Mouse (Mus musculus): Measurements from ENCODE around the gene Sult4a1.
A peak's percentile ranks its signal among the peaks of the same experiment; 100 is the strongest.

Gene Sult4a1

GRCm38 (mm10) chr15:84105105-84105923, at the start of gene Sult4a1:
Sult4a1 (minus strand) TSS chr15:84105754.
- DNase-seq (ENCODE audit: extremely low spot score) = peak; percentile 14

- DNase-seq (ENCODE audit: extremely low spot score) = no peak
These were observed 35.4 kb upstream of the Sult4a1 start for GRCm38 (mm10) chr15:84140929-84141328.

- DNase-seq (ENCODE audit: extremely low spot score) = no peak
These were observed 34.6 kb upstream of the Sult4a1 start for GRCm38 (mm10) chr15:84140109-84140508.

GRCm38 (mm10) chr15:84139592-84140005, 34.0 kb upstream of the Sult4a1 start:
- DNase-seq (ENCODE audit: extremely low spot score) = no peak

- peak; percentile 30 for DNase-seq (ENCODE audit: extremely low spot score)
These were observed 31.2 kb upstream of the Sult4a1 start for GRCm38 (mm10) chr15:84136473-84137415.

GRCm38 (mm10) chr15:84135472-84135871, 29.9 kb upstream of the Sult4a1 start:
- peak; percentile 40 for DNase-seq (ENCODE audit: extremely low spot score)

GRCm38 (mm10) chr15:84133440-84133839, 27.9 kb upstream of the Sult4a1 start:
- DNase-seq (ENCODE audit: extremely low spot score) = no peak

GRCm38 (mm10) chr15:84131971-84132370, 26.4 kb upstream of the Sult4a1 start:
- DNase-seq (ENCODE audit: extremely low spot score) = no peak

GRCm38 (mm10) chr15:84131096-84131786, 25.7 kb upstream of the Sult4a1 start:
- no peak for DNase-seq (ENCODE audit: extremely low spot score)

- DNase-seq (ENCODE audit: extremely low spot score) = no peak
These were observed 21.3 kb upstream of the Sult4a1 start for GRCm38 (mm10) chr15:84126871-84127270.

GRCm38 (mm10) chr15:84126447-84126846, 20.9 kb upstream of the Sult4a1 start:
- DNase-seq (ENCODE audit: extremely low spot score) = no peak

GRCm38 (mm10) chr15:84124086-84124485, 18.5 kb upstream of the Sult4a1 start:
- DNase-seq (ENCODE audit: extremely low spot score) = no peak

- no peak for DNase-seq (ENCODE audit: extremely low spot score)
These were observed 17.5 kb upstream of the Sult4a1 start, which contains the start of gene Pnpla5 for GRCm38 (mm10) chr15:84123075-84123474. Pnpla5 (minus strand) TSS chr15:84123175.

GRCm38 (mm10) chr15:84121036-84121435, 15.5 kb upstream of the Sult4a1 start:
- DNase-seq (ENCODE audit: extremely low spot score) = no peak

- DNase-seq (ENCODE audit: extremely low spot score) = peak; percentile 36
These were observed 15.1 kb upstream of the Sult4a1 start for GRCm38 (mm10) chr15:84120612-84121011.

- DNase-seq (ENCODE audit: extremely low spot score) = no peak
These were observed 10.9 kb upstream of the Sult4a1 start for GRCm38 (mm10) chr15:84116466-84116865.

GRCm38 (mm10) chr15:84115727-84116126, 10.2 kb upstream of the Sult4a1 start:
- no peak for DNase-seq (ENCODE audit: extremely low spot score)

GRCm38 (mm10) chr15:84113873-84114272, 8.3 kb upstream of the Sult4a1 start:
- no peak for DNase-seq (ENCODE audit: extremely low spot score)

GRCm38 (mm10) chr15:84108899-84109298, 3.3 kb upstream of the Sult4a1 start:
- peak; percentile 47 for DNase-seq (ENCODE audit: extremely low spot score)

GRCm38 (mm10) chr15:84105924-84106500, 458 bp upstream of the Sult4a1 start:
- DNase-seq (ENCODE audit: extremely low spot score) = no peak

- no peak for DNase-seq (ENCODE audit: extremely low spot score)
These were observed 928 bp downstream of the Sult4a1 start for GRCm38 (mm10) chr15:84104626-84105025.
